Mouse (Mus musculus) layer of hippocampus, adult 2 months (tissue): Measurements from ENCODE around the gene Smco4. TPM values are rescaled to one million over a fixed set of nuclear protein-coding genes. Genes with fewer than 3 reads are reported as not detected.

Experiments used
- DNase-seq, 2 experiments: peaks; one replicate each; pipeline ENCODE4 v3.0.0; 2022; ENCODE audit warnings: low spot score in 2 of 2
- H3K27ac ChIP-seq: fragments of 200-600 bp; 2 replicates; pipeline ENCODE4 v1.8.1; 2022
- H3K4me3 ChIP-seq: fragments of 200-600 bp; 2 replicates; pipeline ENCODE4 v1.8.1; 2022; ENCODE audit warnings: mild to moderate bottlenecking
- CTCF ChIP-seq: fragments of 200-600 bp; conservative IDR thresholded peaks from 2 replicates; pipeline ENCODE4 v1.8.1; 2022; ENCODE audit warnings: antibody characterized with exemption, mild to moderate bottlenecking, moderate library complexity
- total RNA-seq, 2 experiments: library from RNA; stranded (reverse); gene quantifications; 2 replicates each; pipeline ENCODE4 v1.2.3; 2021

Gene Smco4
- total RNA-seq, 2 experiments from 2014 or later, result 6.6 to 8.6 TPM

- DNase-seq, result no peak
Observed at GRCm38 (mm10) chr9:15516007-15516406, 22.8 kb downstream of the Smco4 start.

GRCm38 (mm10) chr9:15517979-15518378 lies 24.7 kb downstream of the Smco4 start:
- no peak overlapping the region for H3K4me3 ChIP-seq
- TF ChIP-seq CTCF, result no peak

More at GRCm38 (mm10) chr9:15516007-15516406, 22.8 kb downstream of the Smco4 start:
- H3K4me3 ChIP-seq, result no peak overlapping the region
- no peak for TF ChIP-seq CTCF
- no peak overlapping the region for H3K27ac ChIP-seq

GRCm38 (mm10) chr9:15522348-15522747 lies 29.1 kb downstream of the Smco4 start:
- DNase-seq, result no peak
- Histone ChIP-seq H3K4me3 (no peak overlapping the region), H3K27ac (no peak overlapping the region)
- TF ChIP-seq CTCF, result no peak

More at GRCm38 (mm10) chr9:15517979-15518378, 24.7 kb downstream of the Smco4 start:
- H3K27ac ChIP-seq, result no peak overlapping the region
- DNase-seq, result no peak

GRCm38 (mm10) chr9:15522887-15523286 lies 29.7 kb downstream of the Smco4 start:
- Histone ChIP-seq H3K4me3 (no peak overlapping the region), H3K27ac (no peak overlapping the region)
- no peak for DNase-seq
- no peak for TF ChIP-seq CTCF

- no peak for TF ChIP-seq CTCF
- Histone ChIP-seq H3K27ac (peak overlapping the region; percentile 19; the same call in 1 of the 2 replicates), H3K4me3 (no peak overlapping the region)
- no peak for DNase-seq
Observed at GRCm38 (mm10) chr9:15523646-15524045, 30.4 kb downstream of the Smco4 start.

GRCm38 (mm10) chr9:15525246-15525645 lies 32.0 kb downstream of the Smco4 start:
- Histone ChIP-seq H3K27ac (peak overlapping the region; percentile 77), H3K4me3 (no peak overlapping the region)
- TF ChIP-seq CTCF, result no peak
- no peak for DNase-seq

- Histone ChIP-seq H3K27ac (peak overlapping the region; percentile 77), H3K4me3 (no peak overlapping the region)
- peak; percentile 53 for TF ChIP-seq CTCF
- no peak for DNase-seq
Observed at GRCm38 (mm10) chr9:15526539-15526938, 33.3 kb downstream of the Smco4 start.

- H3K4me3 ChIP-seq, result no peak overlapping the region
- DNase-seq, result no peak
- no peak overlapping the region for H3K27ac ChIP-seq
- TF ChIP-seq CTCF, result no peak
Observed at GRCm38 (mm10) chr9:15527846-15528245, 34.6 kb downstream of the Smco4 start.

GRCm38 (mm10) chr9:15528368-15528767 lies 35.1 kb downstream of the Smco4 start:
- Histone ChIP-seq H3K4me3 (no peak overlapping the region), H3K27ac (no peak overlapping the region)
- TF ChIP-seq CTCF, result no peak
- DNase-seq, result no peak

GRCm38 (mm10) chr9:15529275-15529964 lies 36.2 kb downstream of the Smco4 start:
- TF ChIP-seq CTCF, result no peak
- Histone ChIP-seq H3K4me3 (no peak overlapping the region), H3K27ac (no peak overlapping the region)
- DNase-seq, result no peak

- Histone ChIP-seq H3K4me3 (no peak overlapping the region), H3K27ac (no peak overlapping the region)
- no peak for DNase-seq
- TF ChIP-seq CTCF, result no peak
Observed at GRCm38 (mm10) chr9:15529965-15530320, 36.7 kb downstream of the Smco4 start.

GRCm38 (mm10) chr9:15531204-15531603 lies 38.0 kb downstream of the Smco4 start:
- DNase-seq, result no peak
- no peak overlapping the region for H3K4me3 ChIP-seq
- no peak for TF ChIP-seq CTCF
- no peak overlapping the region for H3K27ac ChIP-seq

- TF ChIP-seq CTCF, result no peak
- DNase-seq, result no peak
- H3K4me3 ChIP-seq, result no peak overlapping the region
- no peak overlapping the region for H3K27ac ChIP-seq
Observed at GRCm38 (mm10) chr9:15533336-15534070, 40.3 kb downstream of the Smco4 start.

GRCm38 (mm10) chr9:15534110-15534509 lies 40.9 kb downstream of the Smco4 start:
- no peak overlapping the region for H3K4me3 ChIP-seq
- TF ChIP-seq CTCF, result no peak

More at GRCm38 (mm10) chr9:15534110-15534509, 40.9 kb downstream of the Smco4 start:
- H3K27ac ChIP-seq, result no peak overlapping the region
- no peak for DNase-seq
